Mouse (Mus musculus): ENCODE data around the gene Itga4. TPM values are rescaled to one million over a fixed set of nuclear protein-coding genes. Genes with fewer than 3 reads are reported as not detected.

The Itga4 gene
- polyA plus RNA-seq, 1 experiment from 2014 or later = 3.8 TPM

DNA sequence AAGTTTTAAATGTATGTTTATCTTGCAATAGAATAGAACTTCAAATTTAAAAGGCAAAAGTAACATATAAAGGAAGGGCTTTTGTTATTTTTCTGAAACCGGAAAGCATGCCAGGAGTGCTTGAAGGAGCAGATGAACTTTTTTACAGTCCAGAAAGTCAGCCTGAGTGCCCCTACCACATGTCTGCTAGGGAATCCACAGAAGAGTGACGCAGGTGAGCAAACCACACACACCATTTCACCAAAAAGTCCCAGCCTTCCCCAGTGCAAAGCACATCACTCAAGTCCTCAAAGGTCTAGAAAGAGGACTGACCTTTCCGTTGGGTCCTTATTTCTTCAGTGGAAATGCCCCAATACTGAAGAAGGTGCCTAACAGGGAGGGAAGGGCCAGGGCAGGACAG, 11.3 kb downstream of the Itga4 start:
- Histone ChIP-seq H3K4me1 (ENCODE audit: control insufficient read depth in 2 of 2, insufficient read depth in 2 of 2, low read length in 2 of 2) (no peaks in the 10 kb centered on the region), H3K27ac (replicated peaks in 1 of 2; ENCODE audit: control insufficient read depth in 1 of 2, insufficient read depth in 1 of 2, low read depth in 2 of 2, low read length in 2 of 2) (no peak overlapping the region), H3K4me3 (ENCODE audit: control insufficient read depth in 1 of 2, insufficient read depth in 1 of 2, low read depth in 1 of 2, low read length in 2 of 2) (no peak overlapping the region), H3K4me2 (ENCODE audit: low read length) (no peak overlapping the region), H3K9ac (ENCODE audit: low read length) (no peak overlapping the region), H3K27me3 (ENCODE audit: control insufficient read depth, insufficient read depth, low read length) (no peaks in the 10 kb centered on the region), H3K36me3 (ENCODE audit: control insufficient read depth, insufficient read depth, low read length) (no peaks in the 10 kb centered on the region), H3K9me3 (ENCODE audit: control insufficient read depth, low read length) (no peaks in the 10 kb centered on the region)
- WGBS = 90% methylated on average over 3 of the region's 3 CpGs
- no peak for ATAC-seq (ENCODE audit: insufficient number of reproducible peaks, insufficient read depth, low FRiP score, low read depth)

DNA sequence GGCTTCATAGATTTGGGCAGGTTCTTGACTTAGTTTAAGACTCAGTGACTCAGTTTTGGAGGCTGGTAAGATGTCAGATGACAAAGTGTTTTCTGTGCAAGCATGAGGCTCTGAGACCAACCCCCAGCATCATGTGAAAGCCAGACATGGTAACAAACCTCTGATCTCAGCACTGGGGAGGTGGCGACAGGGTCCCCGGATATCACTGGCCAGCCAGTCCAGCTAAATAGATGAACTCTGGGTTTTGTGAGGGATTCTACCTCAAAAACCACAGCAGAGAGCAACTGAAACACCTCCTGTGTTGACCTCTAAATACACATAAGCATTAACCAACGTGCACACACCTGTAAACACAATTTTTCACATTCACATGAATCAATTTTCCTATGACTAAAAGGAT, 12.0 kb downstream of the Itga4 start:
- ATAC-seq (ENCODE audit: insufficient number of reproducible peaks, insufficient read depth, low FRiP score, low read depth) = no peak
- Histone ChIP-seq H3K9ac (ENCODE audit: low read length) (no peak overlapping the region), H3K4me3 (ENCODE audit: control insufficient read depth in 1 of 2, insufficient read depth in 1 of 2, low read depth in 1 of 2, low read length in 2 of 2) (no peak overlapping the region), H3K36me3 (ENCODE audit: control insufficient read depth, insufficient read depth, low read length) (no peaks in the 10 kb centered on the region), H3K27me3 (ENCODE audit: control insufficient read depth, insufficient read depth, low read length) (no peaks in the 10 kb centered on the region), H3K9me3 (ENCODE audit: control insufficient read depth, low read length) (no peaks in the 10 kb centered on the region), H3K4me2 (ENCODE audit: low read length) (no peak overlapping the region), H3K4me1 (ENCODE audit: control insufficient read depth in 2 of 2, insufficient read depth in 2 of 2, low read length in 2 of 2) (no peaks in the 10 kb centered on the region), H3K27ac (replicated peaks in 1 of 2; ENCODE audit: control insufficient read depth in 1 of 2, insufficient read depth in 1 of 2, low read depth in 2 of 2, low read length in 2 of 2) (no peak overlapping the region)
- WGBS = 73% methylated on average over 3 of the region's 3 CpGs

DNA sequence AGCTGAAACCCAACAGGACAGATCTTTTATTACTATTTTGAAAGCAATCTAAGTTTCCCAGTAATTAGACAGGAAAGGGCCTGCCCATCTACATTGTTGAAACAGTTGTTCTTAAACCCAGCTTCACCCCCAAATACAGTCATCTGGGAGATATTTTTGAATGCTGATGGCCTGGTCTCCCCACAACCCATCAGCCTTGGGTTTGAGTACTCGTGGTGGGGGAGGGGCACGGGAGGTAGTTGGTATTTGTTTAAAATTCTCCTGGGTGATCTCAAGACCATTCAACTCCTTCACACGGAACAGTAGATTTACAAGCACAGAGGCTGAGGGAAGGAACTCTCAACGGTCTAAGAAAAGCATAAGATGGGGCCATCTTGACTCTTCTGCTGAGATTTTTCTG, 13.6 kb downstream of the Itga4 start:
- H3K27ac ChIP-seq (replicated peaks in 1 of 2; ENCODE audit: control insufficient read depth in 1 of 2, insufficient read depth in 1 of 2, low read depth in 2 of 2, low read length in 2 of 2) = no peak overlapping the region
- H3K9me3 ChIP-seq (ENCODE audit: control insufficient read depth, low read length) = no peaks in the 10 kb centered on the region
- H3K4me2 ChIP-seq (ENCODE audit: low read length) = no peak overlapping the region
- ATAC-seq (ENCODE audit: insufficient number of reproducible peaks, insufficient read depth, low FRiP score, low read depth) = no peak
- no peaks in the 10 kb centered on the region for H3K36me3 ChIP-seq (ENCODE audit: control insufficient read depth, insufficient read depth, low read length)
- WGBS = 72% methylated on average over 4 of the region's 4 CpGs
- no peaks in the 10 kb centered on the region for H3K27me3 ChIP-seq (ENCODE audit: control insufficient read depth, insufficient read depth, low read length)
- H3K9ac ChIP-seq (ENCODE audit: low read length) = no peak overlapping the region
- no peaks in the 10 kb centered on the region for H3K4me1 ChIP-seq (ENCODE audit: control insufficient read depth in 2 of 2, insufficient read depth in 2 of 2, low read length in 2 of 2)
- H3K4me3 ChIP-seq (ENCODE audit: control insufficient read depth in 1 of 2, insufficient read depth in 1 of 2, low read depth in 1 of 2, low read length in 2 of 2) = no peak overlapping the region

DNA sequence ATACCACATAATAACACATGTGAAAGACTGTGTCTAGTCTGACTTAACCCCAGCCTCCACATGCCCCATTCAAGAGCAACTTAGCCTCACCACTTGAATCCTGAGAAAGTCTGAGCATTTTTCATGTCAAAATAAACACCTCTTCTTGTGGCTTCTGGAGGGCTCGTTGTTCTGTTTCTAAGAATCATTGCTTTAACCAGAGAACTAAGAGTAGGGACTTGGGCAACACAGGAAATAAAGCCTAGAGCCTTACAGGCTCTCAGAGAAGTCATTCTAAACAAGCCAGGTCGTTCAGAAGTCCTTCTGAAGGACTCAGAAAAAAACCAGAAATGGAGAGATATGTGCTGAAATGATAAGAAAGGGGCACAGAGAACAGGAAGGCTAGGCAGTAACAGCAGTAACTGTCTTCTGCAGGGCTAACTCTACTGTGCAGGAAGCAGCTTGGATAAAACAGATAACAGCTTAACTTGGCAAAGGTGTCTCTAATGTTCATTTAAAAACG, 14.9 kb downstream of the Itga4 start:
- Histone ChIP-seq H3K4me2 (ENCODE audit: low read length) (no peak overlapping the region), H3K27me3 (ENCODE audit: control insufficient read depth, insufficient read depth, low read length) (no peaks in the 10 kb centered on the region), H3K4me3 (ENCODE audit: control insufficient read depth in 1 of 2, insufficient read depth in 1 of 2, low read depth in 1 of 2, low read length in 2 of 2) (no peak overlapping the region), H3K9me3 (ENCODE audit: control insufficient read depth, low read length) (no peaks in the 10 kb centered on the region), H3K4me1 (ENCODE audit: control insufficient read depth in 2 of 2, insufficient read depth in 2 of 2, low read length in 2 of 2) (no peaks in the 10 kb centered on the region), H3K27ac (replicated peaks in 1 of 2; ENCODE audit: control insufficient read depth in 1 of 2, insufficient read depth in 1 of 2, low read depth in 2 of 2, low read length in 2 of 2) (no peak overlapping the region), H3K36me3 (ENCODE audit: control insufficient read depth, insufficient read depth, low read length) (no peaks in the 10 kb centered on the region), H3K9ac (ENCODE audit: low read length) (no peak overlapping the region)
- 18% methylated on average over 3 of the region's 3 CpGs for WGBS
- no peak for ATAC-seq (ENCODE audit: insufficient number of reproducible peaks, insufficient read depth, low FRiP score, low read depth)

DNA sequence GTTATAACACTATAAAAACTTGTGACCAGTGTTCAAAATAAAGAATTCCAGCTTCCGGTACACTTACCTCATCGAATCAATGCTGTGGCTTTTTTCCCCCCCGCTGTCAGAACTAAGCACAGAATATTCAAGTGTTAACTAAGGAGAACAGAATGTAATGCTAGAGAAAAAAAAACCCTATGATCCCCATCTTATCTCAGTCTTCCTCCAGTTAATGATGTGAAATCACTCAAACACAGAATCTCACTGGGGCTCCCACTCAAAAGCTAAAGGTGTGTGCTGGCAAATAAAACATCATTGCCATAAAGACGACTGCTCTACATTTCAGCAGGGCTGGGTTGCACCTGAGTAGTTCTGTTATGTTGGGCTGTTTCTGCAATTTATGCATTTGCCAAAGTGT, 16.6 kb downstream of the Itga4 start:
- Histone ChIP-seq H3K27ac (replicated peaks in 1 of 2; ENCODE audit: control insufficient read depth in 1 of 2, insufficient read depth in 1 of 2, low read depth in 2 of 2, low read length in 2 of 2) (no peak overlapping the region), H3K4me1 (ENCODE audit: control insufficient read depth in 2 of 2, insufficient read depth in 2 of 2, low read length in 2 of 2) (no peaks in the 10 kb centered on the region), H3K9ac (ENCODE audit: low read length) (no peak overlapping the region), H3K36me3 (ENCODE audit: control insufficient read depth, insufficient read depth, low read length) (no peaks in the 10 kb centered on the region), H3K4me2 (ENCODE audit: low read length) (no peak overlapping the region), H3K9me3 (ENCODE audit: control insufficient read depth, low read length) (no peaks in the 10 kb centered on the region), H3K4me3 (ENCODE audit: control insufficient read depth in 1 of 2, insufficient read depth in 1 of 2, low read depth in 1 of 2, low read length in 2 of 2) (no peak overlapping the region), H3K27me3 (ENCODE audit: control insufficient read depth, insufficient read depth, low read length) (no peaks in the 10 kb centered on the region)
- WGBS = 86% methylated on average over 4 of the region's 4 CpGs
- no peak for ATAC-seq (ENCODE audit: insufficient number of reproducible peaks, insufficient read depth, low FRiP score, low read depth)

DNA sequence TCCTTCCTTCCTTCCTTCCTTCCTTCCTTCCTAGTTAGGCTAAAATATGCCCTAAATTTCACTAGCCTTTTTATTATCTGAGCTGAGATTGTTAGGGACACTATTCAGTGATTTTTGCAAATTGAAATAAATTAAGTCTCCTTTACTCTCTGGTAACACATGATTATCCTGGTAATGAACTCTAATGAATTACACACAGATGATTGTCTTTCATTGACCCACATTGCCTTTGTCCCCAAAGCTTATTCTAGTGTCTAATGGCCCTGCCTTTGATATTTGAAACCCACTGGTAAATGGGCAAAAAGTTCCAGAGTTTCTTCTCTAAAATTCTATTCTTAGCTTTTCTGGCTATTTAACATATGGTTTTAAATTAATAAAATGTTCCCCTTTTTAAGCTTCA, 23.4 kb downstream of the Itga4 start:
- Histone ChIP-seq H3K4me1 (ENCODE audit: control insufficient read depth in 2 of 2, insufficient read depth in 2 of 2, low read length in 2 of 2) (no peaks in the 10 kb centered on the region), H3K9me3 (ENCODE audit: control insufficient read depth, low read length) (no peaks in the 10 kb centered on the region), H3K4me3 (ENCODE audit: control insufficient read depth in 1 of 2, insufficient read depth in 1 of 2, low read depth in 1 of 2, low read length in 2 of 2) (no peak overlapping the region), H3K9ac (ENCODE audit: low read length) (no peak overlapping the region), H3K27me3 (ENCODE audit: control insufficient read depth, insufficient read depth, low read length) (no peaks in the 10 kb centered on the region), H3K36me3 (ENCODE audit: control insufficient read depth, insufficient read depth, low read length) (no peaks in the 10 kb centered on the region), H3K27ac (replicated peaks in 1 of 2; ENCODE audit: control insufficient read depth in 1 of 2, insufficient read depth in 1 of 2, low read depth in 2 of 2, low read length in 2 of 2) (no peak overlapping the region), H3K4me2 (ENCODE audit: low read length) (no peak overlapping the region)
- no peak for ATAC-seq (ENCODE audit: insufficient number of reproducible peaks, insufficient read depth, low FRiP score, low read depth)

DNA sequence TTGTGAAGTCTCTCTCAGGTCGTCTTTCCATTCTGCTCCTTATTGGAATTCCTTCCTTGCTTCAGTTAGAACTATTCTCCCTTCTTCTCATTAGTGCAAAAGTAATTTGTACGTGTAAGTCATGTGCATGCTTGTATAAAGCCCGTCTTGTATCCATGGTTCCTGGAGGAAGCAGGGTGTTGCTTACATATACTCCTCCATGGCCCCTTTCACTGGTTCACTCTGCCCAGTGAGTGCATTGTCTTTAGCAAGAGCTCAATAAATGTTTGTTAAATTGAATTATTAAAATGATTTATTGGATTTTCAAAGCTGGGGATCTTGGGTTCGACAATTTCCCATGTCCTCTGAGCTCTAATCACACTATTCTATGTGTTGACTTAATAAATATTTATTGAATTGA, 29.0 kb downstream of the Itga4 start:
- Histone ChIP-seq H3K4me1 (ENCODE audit: control insufficient read depth in 2 of 2, insufficient read depth in 2 of 2, low read length in 2 of 2) (no peaks in the 10 kb centered on the region), H3K9me3 (ENCODE audit: control insufficient read depth, low read length) (no peaks in the 10 kb centered on the region), H3K36me3 (ENCODE audit: control insufficient read depth, insufficient read depth, low read length) (0 out of 2 replicates have a peak, but pooled peaks cover 3% of the 10 kb centered on the region), H3K4me3 (ENCODE audit: control insufficient read depth in 1 of 2, insufficient read depth in 1 of 2, low read depth in 1 of 2, low read length in 2 of 2) (no peak overlapping the region), H3K27ac (replicated peaks in 1 of 2; ENCODE audit: control insufficient read depth in 1 of 2, insufficient read depth in 1 of 2, low read depth in 2 of 2, low read length in 2 of 2) (no peak overlapping the region), H3K27me3 (ENCODE audit: control insufficient read depth, insufficient read depth, low read length) (no peaks in the 10 kb centered on the region), H3K4me2 (ENCODE audit: low read length) (no peak overlapping the region), H3K9ac (ENCODE audit: low read length) (no peak overlapping the region)
- 88% methylated on average over 4 of the region's 4 CpGs for WGBS
- ATAC-seq (ENCODE audit: insufficient number of reproducible peaks, insufficient read depth, low FRiP score, low read depth) = no peak

DNA sequence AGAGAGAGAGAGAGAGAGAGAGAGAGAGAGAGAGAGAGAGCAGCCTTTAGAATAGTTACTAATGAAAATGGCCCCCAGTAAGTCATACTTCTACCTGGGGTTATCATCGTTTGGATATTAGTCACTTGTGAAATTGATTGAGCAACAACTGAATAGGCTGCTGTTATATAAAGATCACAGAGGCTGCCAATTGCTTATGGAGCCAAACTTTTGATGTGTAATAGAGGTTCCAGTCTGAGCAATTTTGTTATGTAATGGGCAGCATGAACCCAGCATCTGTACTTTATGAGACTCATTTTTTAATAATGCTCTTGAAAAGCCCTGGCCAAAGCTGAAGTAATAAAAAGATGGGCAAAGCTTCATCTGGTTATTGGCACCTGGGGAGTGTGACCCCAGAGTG, 34.9 kb downstream of the Itga4 start:
- ATAC-seq (ENCODE audit: insufficient number of reproducible peaks, insufficient read depth, low FRiP score, low read depth) = no peak

More for the DNA sequence above, 34.9 kb downstream of the Itga4 start:
- no peaks in the 10 kb centered on the region for H3K9me3 ChIP-seq (ENCODE audit: control insufficient read depth, low read length)
- H3K9ac ChIP-seq (ENCODE audit: low read length) = no peak overlapping the region
- no peak overlapping the region for H3K4me3 ChIP-seq (ENCODE audit: control insufficient read depth in 1 of 2, insufficient read depth in 1 of 2, low read depth in 1 of 2, low read length in 2 of 2)
- 67% methylated on average over 1 of the region's 1 CpGs for WGBS
- no peaks in the 10 kb centered on the region for H3K4me1 ChIP-seq (ENCODE audit: control insufficient read depth in 2 of 2, insufficient read depth in 2 of 2, low read length in 2 of 2)
- H3K27me3 ChIP-seq (ENCODE audit: control insufficient read depth, insufficient read depth, low read length) = no peaks in the 10 kb centered on the region
- H3K27ac ChIP-seq (replicated peaks in 1 of 2; ENCODE audit: control insufficient read depth in 1 of 2, insufficient read depth in 1 of 2, low read depth in 2 of 2, low read length in 2 of 2) = no peak overlapping the region
- no peak overlapping the region for H3K4me2 ChIP-seq (ENCODE audit: low read length)
- H3K36me3 ChIP-seq (ENCODE audit: control insufficient read depth, insufficient read depth, low read length) = peaks cover 6% of the 10 kb centered on the region; the same call in 1 of the 2 replicates

All from heart, embryonic 14.5 days (tissue).